Mouse (Mus musculus) midbrain, embryonic 15.5 days (tissue): Measurements from ENCODE around the gene Aanat. TPM values are rescaled to one million over a fixed set of nuclear protein-coding genes. Genes with fewer than 3 reads are reported as not detected.

ENCODE experiments used
- ATAC-seq: fragments of 200-750 bp; cut with Nextera tagmentation; replicated peaks from 2 replicates; pipeline ENCODE4 v1.8.0; 2017; ENCODE audit warnings: moderate TSS enrichment
- H3K27ac ChIP-seq: fragments of 300-500 bp; sonication (generic); 2 replicates; pipeline ENCODE4 v1.5.1; 2015; ENCODE audit warnings: mild to moderate bottlenecking, inconsistent platforms
- H3K27me3 ChIP-seq: fragments of 300-500 bp; sonication (generic); replicated peaks from 2 replicates; pipeline ENCODE4 v1.6.1; 2015; ENCODE audit warnings: inconsistent platforms
- H3K36me3 ChIP-seq: fragments of 300-500 bp; sonication (generic); replicated peaks from 2 replicates; pipeline ENCODE4 v1.6.1; 2015; ENCODE audit warnings: inconsistent platforms
- H3K4me1 ChIP-seq: fragments of 300-500 bp; sonication (generic); 2 replicates; pipeline ENCODE4 v1.6.1; 2015; ENCODE audit warnings: inconsistent platforms
- H3K4me2 ChIP-seq: fragments of 300-500 bp; sonication (generic); 2 replicates; pipeline ENCODE4 v1.6.1; 2015; ENCODE audit warnings: inconsistent platforms, mild to moderate bottlenecking, moderate library complexity
- H3K4me3 ChIP-seq: fragments of 300-500 bp; sonication (generic); 2 replicates; pipeline ENCODE4 v1.5.1; 2015; ENCODE audit warnings: mild to moderate bottlenecking, inconsistent platforms
- H3K9ac ChIP-seq: fragments of 300-500 bp; sonication (generic); 2 replicates; pipeline ENCODE4 v1.6.1; 2015; ENCODE audit warnings: mild to moderate bottlenecking, inconsistent platforms
- H3K9me3 ChIP-seq: fragments of 300-500 bp; sonication (generic); 2 replicates; pipeline ENCODE4 v1.6.1; 2016; ENCODE audit warnings: inconsistent platforms
- WGBS: fragments of 180-500 bp; shearing (Covaris S2); methylation state at CpG from one replicate; pipeline ENCODE4 v1.1.7; 2015; ENCODE audit warnings: mixed read lengths; 5-methylcytosine and 5-hydroxymethylcytosine counted together
- polyA plus RNA-seq: library from polyadenylated mRNA; unstranded; fragments of >200 nt; fragmentation: Nextera tagmentation; extraction: Ambion mirVana; gene quantifications from 2 replicates; pipeline ENCODE4 v1.2.1, GENCODE M21; 2015

The Aanat gene
- polyA plus RNA-seq: 0.33 and 0.45 TPM in 2 replicates

GRCm38 (mm10) chr11:116586310-116586709, at the start of gene Aanat:
TSS of gene Aanat (plus strand) at chr11:116586432.
- WGBS: 66% methylated on average over 5 of the region's 5 CpGs

GRCm38 (mm10) chr11:116536685-116537084, 49.5 kb upstream of the Aanat start:
- 92% methylated on average over 7 of the region's 7 CpGs for WGBS
- Histone ChIP-seq H3K36me3 (peaks cover 29% of the 10 kb centered on the region), H3K9me3 (no peaks in the 10 kb centered on the region)

More at GRCm38 (mm10) chr11:116586310-116586709, at the start of gene Aanat:
- no peaks in the 10 kb centered on the region for H3K9me3 ChIP-seq
- H3K27ac ChIP-seq: 0 out of 2 replicates have a peak within 1 kb of the TSS, but pooled peaks have one; percentile 14
- 0 out of 2 replicates have a peak, but pooled peaks cover 3% of the 10 kb centered on the region for H3K27me3 ChIP-seq
- peak within 1 kb of the TSS; percentile 28 for H3K4me2 ChIP-seq
- H3K4me3 ChIP-seq: peak within 1 kb of the TSS; percentile 9
- peaks cover 15% of the 10 kb centered on the region for H3K4me1 ChIP-seq
- H3K9ac ChIP-seq: no peak within 1 kb of the TSS
- no peaks in the 10 kb centered on the region for H3K36me3 ChIP-seq
- no peak for ATAC-seq

GRCm38 (mm10) chr11:116537388-116537787, 48.8 kb upstream of the Aanat start:
- WGBS: 66% methylated on average over 5 of the region's 5 CpGs
- Histone ChIP-seq H3K36me3 (peaks cover 35% of the 10 kb centered on the region), H3K4me3 (no peak overlapping the region), H3K4me2 (no peak overlapping the region), H3K27me3 (peaks cover 33% of the 10 kb centered on the region), H3K4me1 (peaks cover 18% of the 10 kb centered on the region), H3K9ac (no peak overlapping the region), H3K27ac (no peak overlapping the region), H3K9me3 (no peaks in the 10 kb centered on the region)
- no peak for ATAC-seq

More at GRCm38 (mm10) chr11:116536685-116537084, 49.5 kb upstream of the Aanat start:
- Histone ChIP-seq H3K27ac (no peak overlapping the region), H3K4me1 (peaks cover 25% of the 10 kb centered on the region), H3K4me2 (no peak overlapping the region), H3K9ac (no peak overlapping the region), H3K4me3 (no peak overlapping the region), H3K27me3 (peaks cover 40% of the 10 kb centered on the region)
- ATAC-seq: no peak

- 88% methylated on average over 12 of the region's 12 CpGs for WGBS
- Histone ChIP-seq H3K9me3 (no peaks in the 10 kb centered on the region), H3K4me1 (peaks cover 9% of the 10 kb centered on the region), H3K36me3 (peaks cover 42% of the 10 kb centered on the region), H3K27ac (no peak overlapping the region), H3K27me3 (peaks cover 24% of the 10 kb centered on the region), H3K9ac (no peak overlapping the region), H3K4me3 (no peak overlapping the region), H3K4me2 (no peak overlapping the region)
- ATAC-seq: no peak
Observed at GRCm38 (mm10) chr11:116538142-116538735, 48.0 kb upstream of the Aanat start.

DNA sequence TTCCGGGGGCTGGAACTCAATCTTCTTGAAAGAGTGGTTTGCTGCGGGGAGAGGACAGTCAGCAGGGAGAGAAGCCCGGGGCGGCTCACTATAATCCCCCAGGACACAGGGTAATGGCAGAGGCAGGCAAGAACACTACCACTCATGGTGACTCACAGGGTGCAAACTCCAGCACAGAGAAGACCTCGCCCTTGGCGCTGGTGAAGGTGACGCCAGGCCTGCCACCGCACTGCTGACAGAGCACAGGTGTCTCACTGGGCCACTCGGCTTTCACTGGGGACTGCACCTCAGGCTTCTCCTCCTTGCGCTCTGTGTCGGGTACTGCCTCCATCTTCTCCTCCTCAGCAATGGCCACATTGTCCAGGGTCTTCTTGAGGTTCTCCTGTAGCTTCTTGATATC, 45.0 kb upstream of the Aanat start:
- H3K4me2 ChIP-seq: no peak overlapping the region
- no peak overlapping the region for H3K27ac ChIP-seq
- H3K4me1 ChIP-seq: no peaks in the 10 kb centered on the region
- H3K4me3 ChIP-seq: no peak overlapping the region
- H3K36me3 ChIP-seq: peaks cover 70% of the 10 kb centered on the region
- H3K9ac ChIP-seq: no peak overlapping the region
- H3K9me3 ChIP-seq: no peaks in the 10 kb centered on the region
- no peaks in the 10 kb centered on the region for H3K27me3 ChIP-seq
- 93% methylated on average over 11 of the region's 11 CpGs for WGBS
- no peak for ATAC-seq

GRCm38 (mm10) chr11:116543110-116543509, 43.1 kb upstream of the Aanat start:
- Histone ChIP-seq H3K4me3 (no peak overlapping the region), H3K9ac (no peak overlapping the region), H3K4me1 (no peaks in the 10 kb centered on the region), H3K27ac (no peak overlapping the region), H3K9me3 (no peaks in the 10 kb centered on the region), H3K4me2 (no peak overlapping the region), H3K27me3 (no peaks in the 10 kb centered on the region), H3K36me3 (peaks cover 68% of the 10 kb centered on the region)
- WGBS: 89% methylated on average over 4 of the region's 4 CpGs
- peak; percentile 55 for ATAC-seq

GRCm38 (mm10) chr11:116547296-116548060, 38.8 kb upstream of the Aanat start:
- no peak for ATAC-seq
- H3K4me1 ChIP-seq: 0 out of 2 replicates have a peak, but pooled peaks cover 5% of the 10 kb centered on the region
- peaks cover 36% of the 10 kb centered on the region for H3K36me3 ChIP-seq
- H3K9me3 ChIP-seq: no peaks in the 10 kb centered on the region
- no peak overlapping the region for H3K4me2 ChIP-seq
- H3K27ac ChIP-seq: no peak overlapping the region
- WGBS: 87% methylated on average over 17 of the region's 17 CpGs
- no peak overlapping the region for H3K4me3 ChIP-seq
- H3K27me3 ChIP-seq: no peaks in the 10 kb centered on the region
- no peak overlapping the region for H3K9ac ChIP-seq

DNA sequence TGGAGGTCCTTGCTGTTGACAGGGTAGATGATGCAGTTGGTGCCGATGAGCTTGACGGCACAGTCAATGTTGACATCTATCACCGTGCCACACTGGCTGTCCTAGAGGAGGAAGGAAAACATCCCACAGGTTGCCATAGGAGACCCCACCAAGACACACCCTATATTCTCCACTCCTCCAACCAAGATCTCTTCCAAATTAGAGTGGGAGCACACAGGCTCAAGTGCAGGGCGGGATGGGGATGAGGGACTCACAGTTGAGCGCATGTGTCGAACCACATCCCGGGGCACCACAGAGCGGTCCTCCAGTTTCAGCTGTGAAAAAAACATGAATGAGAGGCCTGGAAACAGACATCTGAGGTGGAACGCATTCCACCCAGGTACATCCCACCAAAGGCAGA, 37.5 kb upstream of the Aanat start:
- Histone ChIP-seq H3K36me3 (peaks cover 25% of the 10 kb centered on the region), H3K9me3 (no peaks in the 10 kb centered on the region), H3K4me1 (peaks cover 10% of the 10 kb centered on the region), H3K27ac (no peak overlapping the region), H3K4me3 (no peak overlapping the region), H3K9ac (no peak overlapping the region), H3K27me3 (no peaks in the 10 kb centered on the region), H3K4me2 (no peak overlapping the region)
- WGBS: 95% methylated on average over 9 of the region's 9 CpGs
- ATAC-seq: no peak

DNA sequence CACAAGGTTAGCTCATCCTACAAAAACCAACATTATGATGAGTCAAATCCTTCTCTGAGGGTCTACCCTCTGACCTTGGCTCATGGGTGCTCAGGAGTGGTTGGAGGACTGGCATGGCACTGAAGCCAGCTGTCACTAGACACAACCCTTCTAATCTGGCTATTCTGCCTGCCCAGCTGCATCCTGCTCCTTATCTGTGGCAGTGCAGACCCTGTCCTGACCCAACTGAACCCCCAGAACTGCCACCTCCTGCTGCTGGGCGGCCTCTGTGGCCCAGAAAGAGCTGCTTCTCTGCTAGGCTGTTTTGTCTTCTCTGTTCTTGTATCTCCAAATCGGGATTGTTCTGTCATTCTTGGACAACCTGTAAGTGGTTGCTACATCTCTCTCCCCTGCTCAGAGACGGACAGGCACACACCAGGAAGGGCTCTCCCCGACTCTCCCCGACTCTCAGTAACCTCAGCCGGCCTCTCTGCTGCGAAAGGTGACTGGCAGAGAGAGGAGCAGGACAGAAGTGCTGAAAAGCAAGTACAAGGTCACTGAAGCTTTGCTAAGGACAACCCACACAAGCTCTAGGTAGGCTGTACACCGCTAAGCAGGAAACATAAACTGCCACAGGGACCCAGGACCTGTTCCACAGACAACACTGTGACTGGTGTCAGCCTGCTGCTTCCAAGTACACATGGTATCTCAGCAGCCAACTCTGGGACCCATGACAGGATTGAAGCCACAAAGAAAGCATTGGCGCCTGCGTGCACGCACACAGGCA, 36.8 kb upstream of the Aanat start:
- 89% methylated on average over 11 of the region's 11 CpGs for WGBS
- no peak overlapping the region for H3K9ac ChIP-seq
- H3K4me3 ChIP-seq: no peak overlapping the region
- H3K27ac ChIP-seq: no peak overlapping the region
- H3K9me3 ChIP-seq: no peaks in the 10 kb centered on the region
- H3K4me2 ChIP-seq: no peak overlapping the region
- H3K36me3 ChIP-seq: peaks cover 18% of the 10 kb centered on the region
- H3K27me3 ChIP-seq: no peaks in the 10 kb centered on the region
- ATAC-seq: no peak
- H3K4me1 ChIP-seq: peaks cover 17% of the 10 kb centered on the region

DNA sequence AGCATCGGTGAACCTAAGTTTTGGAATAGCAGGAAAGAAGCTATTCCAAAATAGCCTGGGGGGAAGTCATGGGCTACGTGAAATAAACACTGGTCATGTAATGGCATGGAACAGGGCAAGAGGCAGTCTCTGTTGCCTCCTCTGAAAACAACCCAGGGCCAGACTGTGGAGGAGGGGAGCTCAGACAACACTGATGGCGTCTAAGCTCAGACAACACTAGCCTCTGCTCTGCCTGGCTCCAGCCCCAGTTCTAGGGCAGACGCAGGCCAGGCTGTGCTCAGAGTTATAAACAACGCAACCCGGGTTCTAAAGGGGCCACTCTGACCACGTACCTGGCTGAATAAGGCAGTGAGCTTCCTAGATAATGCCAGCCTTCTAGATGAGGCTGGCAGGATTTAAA, 35.5 kb upstream of the Aanat start:
- Histone ChIP-seq H3K4me1 (peaks cover 28% of the 10 kb centered on the region), H3K4me3 (no peak overlapping the region), H3K4me2 (no peak overlapping the region), H3K9me3 (no peaks in the 10 kb centered on the region), H3K36me3 (peaks cover 6% of the 10 kb centered on the region), H3K9ac (no peak overlapping the region), H3K27ac (no peak overlapping the region), H3K27me3 (no peaks in the 10 kb centered on the region)
- no peak for ATAC-seq
- 74% methylated on average over 7 of the region's 7 CpGs for WGBS

GRCm38 (mm10) chr11:116552194-116552593, 34.0 kb upstream of the Aanat start:
- Histone ChIP-seq H3K9me3 (no peaks in the 10 kb centered on the region), H3K9ac (no peak overlapping the region), H3K36me3 (no peaks in the 10 kb centered on the region), H3K4me3 (no peak overlapping the region), H3K27me3 (no peaks in the 10 kb centered on the region), H3K27ac (no peak overlapping the region), H3K4me1 (peaks cover 38% of the 10 kb centered on the region), H3K4me2 (no peak overlapping the region)
- ATAC-seq: no peak
- WGBS: 95% methylated on average over 1 of the region's 1 CpGs
